Mouse (Mus musculus) lung, postnatal 25 days (tissue): ENCODE measurements around the gene Baiap2l2.

Experiments
- DNase-seq: peaks from one replicate; pipeline ENCODE4 v3.0.0; 2022; ENCODE audit warnings: low spot score

Baiap2l2 gene

GRCm38 (mm10) chr15:79285399-79285798 is at the start of gene Baiap2l2:
Gene Baiap2l2 (minus strand): TSS chr15:79285537.
- DNase-seq, result no peak

- peak; percentile 87 for DNase-seq
These were observed 48.1 kb upstream of the Baiap2l2 start for GRCm38 (mm10) chr15:79333409-79333808.

- no peak for DNase-seq
These were observed 45.2 kb upstream of the Baiap2l2 start for GRCm38 (mm10) chr15:79330521-79330920.

- DNase-seq, result no peak
These were observed 44.6 kb upstream of the Baiap2l2 start for GRCm38 (mm10) chr15:79329979-79330363.

- no peak for DNase-seq
These were observed 44.1 kb upstream of the Baiap2l2 start for GRCm38 (mm10) chr15:79329346-79329978.

GRCm38 (mm10) chr15:79328939-79329275 is 43.6 kb upstream of the Baiap2l2 start:
- DNase-seq, result no peak

GRCm38 (mm10) chr15:79328058-79328938 is 43.0 kb upstream of the Baiap2l2 start, which contains the start of gene Pla2g6:
Gene Pla2g6 (minus strand): TSS chr15:79328390.
- DNase-seq, result peak; percentile 99

- DNase-seq, result peak; percentile 79
These were observed 41.9 kb upstream of the Baiap2l2 start for GRCm38 (mm10) chr15:79326971-79327961.

- DNase-seq, result peak; percentile 90
These were observed 40.9 kb upstream of the Baiap2l2 start for GRCm38 (mm10) chr15:79326264-79326663.

GRCm38 (mm10) chr15:79325742-79326141 is 40.4 kb upstream of the Baiap2l2 start:
- no peak for DNase-seq

GRCm38 (mm10) chr15:79324373-79324772 is 39.0 kb upstream of the Baiap2l2 start:
- DNase-seq, result no peak

GRCm38 (mm10) chr15:79323791-79324155 is 38.4 kb upstream of the Baiap2l2 start:
- DNase-seq, result no peak

GRCm38 (mm10) chr15:79322991-79323790 is 37.9 kb upstream of the Baiap2l2 start:
- peak; percentile 93 for DNase-seq

GRCm38 (mm10) chr15:79322281-79322990 is 37.1 kb upstream of the Baiap2l2 start:
- DNase-seq, result no peak

GRCm38 (mm10) chr15:79321733-79322190 is 36.4 kb upstream of the Baiap2l2 start:
- DNase-seq, result no peak

GRCm38 (mm10) chr15:79313848-79314369 is 28.6 kb upstream of the Baiap2l2 start:
- no peak for DNase-seq

GRCm38 (mm10) chr15:79307861-79308260 is 22.5 kb upstream of the Baiap2l2 start:
- DNase-seq, result no peak

GRCm38 (mm10) chr15:79306043-79306637 is 20.8 kb upstream of the Baiap2l2 start:
- DNase-seq, result no peak

GRCm38 (mm10) chr15:79304832-79305231 is 19.5 kb upstream of the Baiap2l2 start:
- DNase-seq, result no peak

GRCm38 (mm10) chr15:79303725-79304124 is 18.4 kb upstream of the Baiap2l2 start:
- no peak for DNase-seq
